Mouse (Mus musculus): ENCODE results near the gene Kndc1. TPM values are rescaled to one million over a fixed set of nuclear protein-coding genes. Genes with fewer than 3 reads are reported as not detected.

Kndc1 gene
- polyA plus RNA-seq, 1 experiment from 2014 or later: 0.13 TPM

- H3K9me3 ChIP-seq: no peaks in the 10 kb centered on the region
- WGBS: 48% methylated on average over 5 of the region's 5 CpGs
- H3K4me3 ChIP-seq (replicated peaks): no peak overlapping the region
- H3K4me1 ChIP-seq (replicated peaks): no peaks in the 10 kb centered on the region
- no peak overlapping the region for H3K27ac ChIP-seq
- peaks cover 1% of the 10 kb centered on the region for H3K27me3 ChIP-seq (replicated peaks)
- ATAC-seq: no peak
- H3K4me2 ChIP-seq (replicated peaks): no peak overlapping the region
- H3K36me3 ChIP-seq: no peaks in the 10 kb centered on the region
- H3K9ac ChIP-seq: no peak overlapping the region
Measured at GRCm38 (mm10) chr7:139908176-139908575, 13.7 kb downstream of the Kndc1 start.

- H3K4me1 ChIP-seq (replicated peaks): 0 out of 2 replicates have a peak, but pooled peaks cover 2% of the 10 kb centered on the region
- no peaks in the 10 kb centered on the region for H3K36me3 ChIP-seq
Measured at GRCm38 (mm10) chr7:139909469-139909868, 15.0 kb downstream of the Kndc1 start.

GRCm38 (mm10) chr7:139910204-139910835 lies 15.8 kb downstream of the Kndc1 start:
- Histone ChIP-seq H3K27ac (no peak overlapping the region), H3K4me1 (replicated peaks) (0 out of 2 replicates have a peak, but pooled peaks cover 5% of the 10 kb centered on the region), H3K4me3 (replicated peaks) (no peak overlapping the region), H3K9ac (no peak overlapping the region), H3K4me2 (replicated peaks) (no peak overlapping the region), H3K27me3 (replicated peaks) (peaks cover 11% of the 10 kb centered on the region), H3K36me3 (no peaks in the 10 kb centered on the region), H3K9me3 (no peaks in the 10 kb centered on the region)
- ATAC-seq: no peak
- WGBS: 48% methylated on average over 11 of the region's 11 CpGs

More at GRCm38 (mm10) chr7:139909469-139909868, 15.0 kb downstream of the Kndc1 start:
- Histone ChIP-seq H3K4me3 (replicated peaks) (no peak overlapping the region), H3K4me2 (replicated peaks) (no peak overlapping the region), H3K27ac (no peak overlapping the region), H3K27me3 (replicated peaks) (peaks cover 11% of the 10 kb centered on the region), H3K9me3 (no peaks in the 10 kb centered on the region), H3K9ac (no peak overlapping the region)
- WGBS: 49% methylated on average over 6 of the region's 6 CpGs
- no peak for ATAC-seq

GRCm38 (mm10) chr7:139914141-139915047 lies 19.9 kb downstream of the Kndc1 start:
- H3K9me3 ChIP-seq: no peaks in the 10 kb centered on the region
- H3K27me3 ChIP-seq (replicated peaks): peaks cover 11% of the 10 kb centered on the region
- no peak overlapping the region for H3K27ac ChIP-seq
- H3K9ac ChIP-seq: no peak overlapping the region
- peak overlapping the region; percentile 64 for H3K4me2 ChIP-seq (replicated peaks)
- 0 out of 2 replicates have a peak, but pooled peaks cover 5% of the 10 kb centered on the region for H3K4me1 ChIP-seq (replicated peaks)
- no peaks in the 10 kb centered on the region for H3K36me3 ChIP-seq
- H3K4me3 ChIP-seq (replicated peaks): peak overlapping the region; percentile 33
- peak; percentile 84 for ATAC-seq
- 12% methylated on average over 29 of the region's 29 CpGs for WGBS

GRCm38 (mm10) chr7:139915646-139916257 lies 21.3 kb downstream of the Kndc1 start:
- Histone ChIP-seq H3K27me3 (replicated peaks) (peaks cover 11% of the 10 kb centered on the region), H3K4me1 (replicated peaks) (0 out of 2 replicates have a peak, but pooled peaks cover 5% of the 10 kb centered on the region), H3K36me3 (no peaks in the 10 kb centered on the region), H3K4me3 (replicated peaks) (no peak overlapping the region), H3K27ac (no peak overlapping the region), H3K4me2 (replicated peaks) (peak overlapping the region; percentile 35), H3K9ac (no peak overlapping the region), H3K9me3 (no peaks in the 10 kb centered on the region)
- WGBS: 5% methylated on average over 14 of the region's 14 CpGs
- no peak for ATAC-seq

GRCm38 (mm10) chr7:139916345-139916744 lies 21.8 kb downstream of the Kndc1 start:
- no peak overlapping the region for H3K4me3 ChIP-seq (replicated peaks)
- no peaks in the 10 kb centered on the region for H3K9me3 ChIP-seq
- H3K4me2 ChIP-seq (replicated peaks): no peak overlapping the region
- H3K27ac ChIP-seq: no peak overlapping the region
- WGBS: 6% methylated on average over 1 of the region's 1 CpGs
- peaks cover 11% of the 10 kb centered on the region for H3K27me3 ChIP-seq (replicated peaks)
- no peak overlapping the region for H3K9ac ChIP-seq
- ATAC-seq: no peak
- H3K4me1 ChIP-seq (replicated peaks): 0 out of 2 replicates have a peak, but pooled peaks cover 5% of the 10 kb centered on the region
- H3K36me3 ChIP-seq: no peaks in the 10 kb centered on the region

- no peak overlapping the region for H3K9ac ChIP-seq
- H3K27me3 ChIP-seq (replicated peaks): peaks cover 9% of the 10 kb centered on the region
- WGBS: 71% methylated on average over 4 of the region's 4 CpGs
- no peak overlapping the region for H3K27ac ChIP-seq
- H3K4me3 ChIP-seq (replicated peaks): no peak overlapping the region
- H3K36me3 ChIP-seq: no peaks in the 10 kb centered on the region
- H3K4me2 ChIP-seq (replicated peaks): no peak overlapping the region
- ATAC-seq: no peak
- no peaks in the 10 kb centered on the region for H3K9me3 ChIP-seq
- H3K4me1 ChIP-seq (replicated peaks): 0 out of 2 replicates have a peak, but pooled peaks cover 5% of the 10 kb centered on the region
Measured at GRCm38 (mm10) chr7:139918262-139918661, 23.8 kb downstream of the Kndc1 start.

- Histone ChIP-seq H3K4me1 (replicated peaks) (no peaks in the 10 kb centered on the region), H3K36me3 (no peaks in the 10 kb centered on the region), H3K27ac (no peak overlapping the region), H3K4me3 (replicated peaks) (no peak overlapping the region), H3K9ac (no peak overlapping the region), H3K9me3 (no peaks in the 10 kb centered on the region), H3K27me3 (replicated peaks) (no peaks in the 10 kb centered on the region), H3K4me2 (replicated peaks) (no peak overlapping the region)
- 0 out of 2 replicates have a peak, but pooled peaks have one; percentile 31 for ATAC-seq
- 18% methylated on average over 11 of the region's 11 CpGs for WGBS
Measured at GRCm38 (mm10) chr7:139930732-139931131, 36.2 kb downstream of the Kndc1 start.

- ATAC-seq: no peak
- WGBS: 86% methylated on average over 10 of the region's 10 CpGs
- Histone ChIP-seq H3K9ac (no peak overlapping the region), H3K9me3 (no peaks in the 10 kb centered on the region), H3K27ac (no peak overlapping the region), H3K36me3 (no peaks in the 10 kb centered on the region), H3K4me3 (replicated peaks) (no peak overlapping the region), H3K4me2 (replicated peaks) (no peak overlapping the region), H3K4me1 (replicated peaks) (no peaks in the 10 kb centered on the region), H3K27me3 (replicated peaks) (peaks cover 7% of the 10 kb centered on the region)
Measured at GRCm38 (mm10) chr7:139936705-139937104, 42.2 kb downstream of the Kndc1 start.

- Histone ChIP-seq H3K4me1 (replicated peaks) (no peaks in the 10 kb centered on the region), H3K9ac (no peak overlapping the region), H3K27ac (no peak overlapping the region), H3K4me3 (replicated peaks) (no peak overlapping the region), H3K36me3 (no peaks in the 10 kb centered on the region), H3K9me3 (no peaks in the 10 kb centered on the region), H3K4me2 (replicated peaks) (no peak overlapping the region), H3K27me3 (replicated peaks) (peaks cover 12% of the 10 kb centered on the region)
- peak; percentile 62 for ATAC-seq
- WGBS: 46% methylated on average over 3 of the region's 3 CpGs
Measured at GRCm38 (mm10) chr7:139937138-139937537, 42.6 kb downstream of the Kndc1 start.

GRCm38 (mm10) chr7:139937810-139938209 lies 43.3 kb downstream of the Kndc1 start:
- Histone ChIP-seq H3K9me3 (no peaks in the 10 kb centered on the region), H3K9ac (no peak overlapping the region), H3K27ac (no peak overlapping the region), H3K4me3 (replicated peaks) (no peak overlapping the region), H3K36me3 (no peaks in the 10 kb centered on the region), H3K4me1 (replicated peaks) (no peaks in the 10 kb centered on the region), H3K27me3 (replicated peaks) (peaks cover 17% of the 10 kb centered on the region), H3K4me2 (replicated peaks) (no peak overlapping the region)
- 65% methylated on average over 5 of the region's 5 CpGs for WGBS
- ATAC-seq: no peak
